Mouse (Mus musculus) neural tube, embryonic 13.5 days (tissue): Measurements from ENCODE around the gene Cnbd2. TPM values are rescaled to one million over a fixed set of nuclear protein-coding genes. Genes with fewer than 3 reads are reported as not detected.
"Not testable (repeated sequence)": the region's sequence is repeated elsewhere in the genome, so short reads cannot be mapped to it uniquely, and the experiment has no call there.

ENCODE experiments used
- ATAC-seq: fragments of 200-750 bp; cut with Nextera tagmentation; 2 replicates; pipeline ENCODE4 v1.8.0; 2017; ENCODE audit warnings: low read depth, mild to moderate bottlenecking, moderate TSS enrichment, moderate library complexity
- H3K27ac ChIP-seq: fragments of 300-500 bp; sonication (generic); replicated peaks from 2 replicates; pipeline ENCODE4 v1.5.1; 2015; ENCODE audit warnings: moderate library complexity, mild to moderate bottlenecking, inconsistent platforms
- H3K27me3 ChIP-seq: fragments of 300-500 bp; sonication (generic); 2 replicates; pipeline ENCODE4 v1.6.1; 2015; ENCODE audit warnings: mild to moderate bottlenecking, inconsistent platforms
- H3K36me3 ChIP-seq: fragments of 300-500 bp; sonication (generic); 2 replicates; pipeline ENCODE4 v1.6.1; 2015; ENCODE audit warnings: mild to moderate bottlenecking, inconsistent platforms
- H3K4me1 ChIP-seq: fragments of 300-500 bp; sonication (generic); replicated peaks from 2 replicates; pipeline ENCODE4 v1.6.1; 2015; ENCODE audit warnings: inconsistent platforms
- H3K4me2 ChIP-seq: fragments of 300-500 bp; sonication (generic); 2 replicates; pipeline ENCODE4 v1.6.1; 2015; ENCODE audit warnings: inconsistent platforms, mild to moderate bottlenecking, moderate library complexity
- H3K4me3 ChIP-seq: fragments of 300-500 bp; sonication (generic); 2 replicates; pipeline ENCODE4 v1.5.1; 2015; ENCODE audit warnings: mild to moderate bottlenecking, inconsistent platforms
- H3K9ac ChIP-seq: fragments of 300-500 bp; sonication (generic); 2 replicates; pipeline ENCODE4 v1.6.1; 2015; ENCODE audit warnings: moderate library complexity, mild to moderate bottlenecking, inconsistent platforms
- H3K9me3 ChIP-seq: fragments of 300-500 bp; sonication (generic); 2 replicates; pipeline ENCODE4 v1.6.1; 2016; ENCODE audit warnings: inconsistent platforms
- WGBS: fragments of 180-500 bp; shearing (Covaris S2); methylation state at CpG from one replicate; pipeline ENCODE4 v1.1.7; 2015; 5-methylcytosine and 5-hydroxymethylcytosine counted together
- polyA plus RNA-seq: library from polyadenylated mRNA; unstranded; fragments of >200 nt; fragmentation: Nextera tagmentation; extraction: Ambion mirVana; gene quantifications from 2 replicates; pipeline ENCODE4 v1.2.1, GENCODE M21; 2015

Gene Cnbd2
- polyA plus RNA-seq, 1 experiment from 2014 or later, result 7.6 TPM

DNA sequence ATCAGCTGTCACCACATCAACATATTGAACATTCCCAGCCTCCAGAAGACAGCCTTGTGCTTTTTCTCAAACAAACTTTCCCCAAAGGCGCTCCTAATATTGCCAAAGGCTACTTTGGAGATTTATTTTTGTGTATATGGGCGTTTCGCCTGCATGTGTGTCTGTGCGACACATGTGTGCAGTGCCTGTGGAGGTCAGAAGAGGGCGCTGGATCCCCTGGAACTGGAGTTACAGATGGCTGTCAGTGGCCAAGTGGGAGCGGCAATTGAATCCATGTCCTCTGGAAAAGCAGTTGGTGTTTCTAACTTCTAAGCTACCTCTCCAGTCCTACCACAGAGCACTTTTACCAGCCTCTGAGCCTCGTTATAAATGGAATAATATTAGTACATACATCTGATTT lies 39.1 kb downstream of the Cnbd2 start:
- no peaks in the 10 kb centered on the region for H3K36me3 ChIP-seq
- H3K4me1 ChIP-seq, result peaks cover 7% of the 10 kb centered on the region
- no peak overlapping the region for H3K4me3 ChIP-seq
- no peak overlapping the region for H3K27ac ChIP-seq
- no peak overlapping the region for H3K4me2 ChIP-seq
- H3K27me3 ChIP-seq, result no peaks in the 10 kb centered on the region
- WGBS, result 82% methylated on average over 7 of the region's 7 CpGs
- H3K9me3 ChIP-seq, result no peaks in the 10 kb centered on the region
- no peak overlapping the region for H3K9ac ChIP-seq
- no peak for ATAC-seq

DNA sequence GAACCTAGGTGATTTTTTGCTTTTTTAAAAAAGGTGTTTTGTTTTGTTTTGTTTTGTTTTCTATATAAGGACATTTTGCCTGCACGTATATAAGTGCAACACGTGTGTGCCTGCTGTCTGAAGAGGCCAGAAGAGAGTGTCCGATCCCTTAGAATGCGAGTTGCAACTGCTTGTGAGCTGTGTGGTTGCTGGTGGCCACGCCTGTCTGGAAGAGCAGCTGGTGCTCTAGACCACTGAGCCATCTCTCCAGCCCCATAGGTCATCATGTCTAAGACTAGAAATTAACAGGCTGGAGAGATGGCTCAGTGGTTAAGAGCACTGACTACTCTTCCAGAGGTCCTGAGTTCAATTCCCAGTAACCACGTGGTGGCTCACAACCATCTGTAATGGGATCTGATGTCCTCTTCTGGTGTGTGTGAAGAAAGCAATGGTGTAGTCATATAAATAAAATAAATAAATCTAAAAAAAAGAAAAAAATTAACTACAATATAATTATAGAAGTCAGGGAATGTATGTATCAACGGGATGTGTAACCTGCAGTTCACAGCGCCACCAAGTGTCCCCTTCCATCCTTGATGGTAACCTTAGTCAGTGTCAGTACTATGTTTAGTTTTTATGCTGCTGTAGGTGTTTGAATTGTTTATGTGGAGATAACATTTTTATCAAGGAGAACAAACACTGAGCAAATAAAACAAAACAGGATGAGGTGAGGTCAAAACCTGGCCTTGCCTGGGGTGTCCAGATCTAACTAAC lies 40.5 kb downstream of the Cnbd2 start:
- no peak for ATAC-seq
- Histone ChIP-seq H3K27me3 (no peaks in the 10 kb centered on the region), H3K4me1 (peaks cover 7% of the 10 kb centered on the region), H3K27ac (0 out of 2 replicates have a peak overlapping the region, but pooled peaks have one; percentile 18), H3K9me3 (no peaks in the 10 kb centered on the region), H3K9ac (no peak overlapping the region), H3K4me2 (no peak overlapping the region), H3K4me3 (no peak overlapping the region), H3K36me3 (no peaks in the 10 kb centered on the region)
- 82% methylated on average over 8 of the region's 8 CpGs for WGBS

DNA sequence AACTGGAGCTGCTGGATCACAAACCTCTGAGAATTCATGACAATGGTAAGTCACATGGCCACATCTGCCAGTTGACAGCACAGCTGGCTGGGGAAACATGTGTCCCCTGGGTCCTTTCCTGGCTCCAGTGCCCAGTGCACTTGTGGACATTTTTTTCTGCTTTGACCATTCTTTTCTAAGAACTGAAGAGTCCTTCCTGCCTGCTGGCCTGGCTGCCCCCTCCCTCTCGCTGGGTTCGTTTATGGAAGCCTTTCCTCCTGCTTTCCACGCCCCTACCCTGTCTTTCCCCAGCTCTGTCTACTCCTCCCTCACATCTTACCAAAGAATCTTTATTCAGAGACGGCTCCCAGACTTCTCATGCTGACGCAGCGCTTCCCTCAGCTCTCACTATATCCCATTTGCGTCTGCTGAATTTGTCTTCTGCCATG lies 41.2 kb downstream of the Cnbd2 start:
- Histone ChIP-seq H3K9ac (no peak overlapping the region), H3K4me3 (no peak overlapping the region)
- WGBS, result 44% methylated on average over 7 of the region's 7 CpGs

DNA sequence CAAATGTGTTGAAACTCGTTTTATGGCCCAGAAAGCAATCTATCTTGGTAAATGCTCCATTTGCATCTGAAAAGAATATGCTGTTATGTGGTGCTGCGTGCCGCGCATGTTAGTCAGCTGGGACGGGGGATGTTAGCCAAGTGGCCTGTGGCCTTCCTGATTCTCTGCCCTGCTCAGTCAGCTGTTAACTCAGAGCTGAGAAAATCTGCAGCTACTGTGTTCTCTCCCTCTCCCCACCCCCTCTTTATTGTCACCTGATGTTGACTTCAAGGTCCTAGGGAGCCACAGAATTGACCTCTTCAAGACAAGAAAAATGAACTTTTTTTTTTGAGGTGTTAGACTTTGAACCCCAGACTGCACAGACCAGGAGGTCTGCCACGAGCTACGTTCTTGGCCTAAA lies 43.9 kb downstream of the Cnbd2 start:
- no peak for ATAC-seq
- peaks cover 5% of the 10 kb centered on the region for H3K4me1 ChIP-seq
- 46% methylated on average over 7 of the region's 7 CpGs for WGBS
- H3K4me3 ChIP-seq, result no peak overlapping the region
- H3K9me3 ChIP-seq, result no peaks in the 10 kb centered on the region
- no peak overlapping the region for H3K4me2 ChIP-seq
- no peak overlapping the region for H3K9ac ChIP-seq
- H3K27ac ChIP-seq, result no peak overlapping the region
- H3K27me3 ChIP-seq, result no peaks in the 10 kb centered on the region
- no peaks in the 10 kb centered on the region for H3K36me3 ChIP-seq

More for the DNA sequence above, 41.2 kb downstream of the Cnbd2 start:
- Histone ChIP-seq H3K36me3 (no peaks in the 10 kb centered on the region), H3K27me3 (no peaks in the 10 kb centered on the region), H3K4me2 (no peak overlapping the region), H3K4me1 (peaks cover 7% of the 10 kb centered on the region), H3K9me3 (no peaks in the 10 kb centered on the region), H3K27ac (0 out of 2 replicates have a peak overlapping the region, but pooled peaks have one; percentile 18)
- no peak for ATAC-seq

DNA sequence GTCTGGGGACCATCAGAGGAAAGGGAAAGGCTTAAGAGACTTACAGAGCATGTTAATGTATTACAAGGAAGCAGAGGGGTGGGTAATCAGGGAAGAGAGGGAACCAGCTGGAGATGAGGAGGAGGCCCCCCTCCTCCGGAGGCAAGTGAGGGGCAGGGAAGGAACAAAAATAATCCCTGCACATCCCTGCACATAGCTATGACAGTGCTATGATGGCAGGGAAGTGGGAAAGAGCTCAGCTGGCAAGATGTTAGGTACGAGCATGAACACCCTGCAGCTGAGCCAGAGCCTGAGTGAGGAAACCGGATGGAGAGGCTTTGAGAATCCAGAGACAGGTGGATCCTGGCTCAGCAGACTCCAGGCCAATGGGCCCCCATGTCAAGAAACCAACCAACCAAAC lies 56.4 kb downstream of the Cnbd2 start:
- H3K36me3 ChIP-seq, result no peaks in the 10 kb centered on the region
- H3K9me3 ChIP-seq, result no peaks in the 10 kb centered on the region
- no peak overlapping the region for H3K9ac ChIP-seq
- ATAC-seq, result no peak
- peaks cover 5% of the 10 kb centered on the region; the same call in 1 of the 2 replicates for H3K27me3 ChIP-seq
- no peak overlapping the region for H3K4me2 ChIP-seq
- no peak overlapping the region for H3K27ac ChIP-seq
- no peaks in the 10 kb centered on the region for H3K4me1 ChIP-seq
- no peak overlapping the region for H3K4me3 ChIP-seq
- 88% methylated on average over 3 of the region's 3 CpGs for WGBS

DNA sequence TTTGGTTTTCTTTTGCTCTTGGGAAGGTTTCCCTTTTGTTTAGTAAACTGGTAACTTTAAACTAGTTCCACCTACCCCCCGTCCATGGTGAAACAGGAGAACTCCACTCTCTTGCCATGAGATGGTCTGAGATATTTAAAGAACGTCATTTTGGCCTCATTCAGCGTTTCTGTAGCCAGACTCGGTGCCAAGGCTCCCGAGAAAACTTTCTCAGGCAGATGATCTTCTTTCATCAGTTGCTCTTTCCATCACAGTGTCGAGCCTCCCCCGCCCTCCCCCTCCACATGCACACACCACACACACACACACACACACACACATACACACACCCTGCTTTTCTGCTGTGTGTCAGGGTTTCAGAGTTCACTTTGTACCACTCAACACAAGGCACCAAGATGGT lies 58.8 kb downstream of the Cnbd2 start:
- Histone ChIP-seq H3K4me1 (no peaks in the 10 kb centered on the region), H3K4me2 (no peak overlapping the region), H3K27ac (no peak overlapping the region), H3K9me3 (no peaks in the 10 kb centered on the region), H3K36me3 (no peaks in the 10 kb centered on the region), H3K27me3 (no peaks in the 10 kb centered on the region), H3K4me3 (no peak overlapping the region), H3K9ac (no peak overlapping the region)
- no peak for ATAC-seq
- WGBS, result 86% methylated on average over 7 of the region's 7 CpGs

DNA sequence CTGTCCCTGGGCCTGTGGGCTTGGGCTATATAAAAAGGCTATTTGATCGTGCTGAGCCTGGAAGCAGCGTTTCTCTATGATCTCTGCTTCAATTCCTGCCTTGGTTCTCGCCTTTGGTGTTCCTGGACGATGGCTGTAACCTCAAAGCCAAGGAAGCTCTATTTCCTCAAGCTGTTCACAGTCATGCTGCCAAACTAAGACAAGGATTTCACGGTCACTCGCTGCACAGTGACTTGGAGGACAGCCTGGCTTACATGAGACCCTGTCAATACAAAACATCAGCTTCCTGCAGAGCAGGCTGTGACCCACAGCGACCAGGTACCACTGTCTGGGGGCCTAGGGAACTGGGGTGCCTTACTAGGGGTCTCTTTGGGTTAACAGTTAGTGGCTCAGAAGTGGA lies 64.9 kb downstream of the Cnbd2 start:
- Histone ChIP-seq H3K36me3 (no peaks in the 10 kb centered on the region), H3K9me3 (no peaks in the 10 kb centered on the region), H3K9ac (no peak overlapping the region), H3K4me1 (no peaks in the 10 kb centered on the region), H3K4me3 (no peak overlapping the region), H3K27ac (no peak overlapping the region), H3K27me3 (no peaks in the 10 kb centered on the region), H3K4me2 (no peak overlapping the region)
- 87% methylated on average over 7 of the region's 7 CpGs for WGBS
- ATAC-seq, result no peak

DNA sequence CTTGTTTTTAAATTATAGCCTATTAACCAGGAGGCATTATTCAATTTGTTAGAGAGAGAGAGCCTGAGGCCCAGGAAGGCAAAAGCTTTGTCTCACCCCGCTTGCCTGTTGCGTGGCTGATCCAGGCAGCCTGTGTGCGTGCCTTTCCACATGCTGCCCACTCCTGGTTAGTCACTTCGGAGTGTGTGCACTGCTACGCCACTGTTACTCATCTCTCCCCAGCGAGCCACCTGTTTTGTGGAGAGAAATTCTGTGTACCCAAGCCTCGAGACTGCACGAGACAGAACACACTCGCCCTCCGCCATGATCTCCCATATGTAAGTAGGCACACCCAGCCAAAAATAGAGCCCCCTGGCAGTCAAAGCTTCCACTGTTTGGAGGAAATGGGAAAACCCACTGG lies 67.8 kb downstream of the Cnbd2 start:
- Histone ChIP-seq H3K27me3 (no peaks in the 10 kb centered on the region), H3K4me3 (no peak overlapping the region), H3K4me1 (no peaks in the 10 kb centered on the region), H3K27ac (no peak overlapping the region), H3K9me3 (peaks cover 5% of the 10 kb centered on the region; the same call in 1 of the 2 replicates), H3K4me2 (no peak overlapping the region), H3K36me3 (no peaks in the 10 kb centered on the region), H3K9ac (no peak overlapping the region)
- no peak for ATAC-seq
- WGBS, result 81% methylated on average over 10 of the region's 10 CpGs

DNA sequence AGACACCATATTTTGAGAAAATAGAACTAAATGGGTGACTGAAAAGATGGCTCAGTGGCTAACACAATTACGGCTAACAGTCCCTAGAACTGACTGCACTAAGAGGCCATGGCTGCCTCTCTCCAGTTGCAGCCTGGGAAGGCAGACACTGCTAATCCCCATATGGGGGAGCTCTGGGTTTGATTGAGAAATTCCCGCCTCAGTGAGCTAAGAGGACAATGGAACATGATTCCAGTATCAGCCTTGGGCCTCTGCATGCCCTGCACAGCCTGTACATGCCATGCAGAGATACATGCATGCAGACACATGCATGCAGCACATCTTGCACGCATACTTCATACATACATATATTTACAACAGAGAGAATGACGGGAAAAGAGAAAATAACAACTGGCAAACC lies 69.3 kb downstream of the Cnbd2 start:
- Histone ChIP-seq H3K9ac (no peak overlapping the region), H3K4me1 (no peaks in the 10 kb centered on the region), H3K27me3 (no peaks in the 10 kb centered on the region), H3K36me3 (no peaks in the 10 kb centered on the region), H3K4me3 (no peak overlapping the region), H3K9me3 (peaks cover 5% of the 10 kb centered on the region; the same call in 1 of the 2 replicates), H3K27ac (no peak overlapping the region), H3K4me2 (no peak overlapping the region)
- no peak for ATAC-seq
- whole genome bisulfite sequencing, result 65% methylated on average over 4 of the region's 4 CpGs

DNA sequence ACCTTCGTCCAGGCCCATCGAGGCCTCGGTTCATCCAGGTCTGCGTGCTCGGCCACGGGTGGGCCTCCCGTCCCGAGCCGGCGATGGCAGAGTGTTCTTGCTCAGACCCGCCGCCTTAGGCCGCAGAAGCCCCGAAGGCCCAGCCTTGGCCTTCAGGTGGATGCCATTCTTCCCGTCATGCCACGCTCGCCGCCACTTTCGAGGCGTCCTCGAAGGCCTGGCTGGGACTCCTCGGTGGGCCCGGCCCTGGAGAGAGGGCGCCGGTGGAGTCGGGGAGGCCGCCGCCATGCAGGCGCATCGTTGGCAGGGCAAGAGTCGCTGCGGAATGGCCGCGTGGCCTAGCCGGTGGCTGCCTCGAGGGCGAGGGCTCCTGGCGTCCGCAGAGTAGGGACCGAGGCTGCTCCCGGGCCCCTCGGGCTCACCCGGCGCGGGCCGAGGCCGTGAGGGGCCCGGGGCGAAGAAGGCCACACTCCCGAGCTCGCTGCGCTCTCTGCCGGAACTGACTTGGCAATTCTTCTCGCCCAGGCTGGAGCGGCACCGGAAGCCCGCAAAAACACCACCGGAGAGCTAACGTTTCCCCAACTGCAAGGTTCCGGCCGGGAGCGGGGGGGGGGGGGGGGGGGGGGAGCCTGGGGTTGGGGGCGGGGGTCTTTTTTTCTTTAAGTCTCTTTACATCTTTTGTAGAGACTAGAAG lies 80.5 kb downstream of the Cnbd2 start:
- no CpG with 5 or more reads among the region's 63 CpGs for WGBS
- ATAC-seq, result peak; percentile 92

DNA sequence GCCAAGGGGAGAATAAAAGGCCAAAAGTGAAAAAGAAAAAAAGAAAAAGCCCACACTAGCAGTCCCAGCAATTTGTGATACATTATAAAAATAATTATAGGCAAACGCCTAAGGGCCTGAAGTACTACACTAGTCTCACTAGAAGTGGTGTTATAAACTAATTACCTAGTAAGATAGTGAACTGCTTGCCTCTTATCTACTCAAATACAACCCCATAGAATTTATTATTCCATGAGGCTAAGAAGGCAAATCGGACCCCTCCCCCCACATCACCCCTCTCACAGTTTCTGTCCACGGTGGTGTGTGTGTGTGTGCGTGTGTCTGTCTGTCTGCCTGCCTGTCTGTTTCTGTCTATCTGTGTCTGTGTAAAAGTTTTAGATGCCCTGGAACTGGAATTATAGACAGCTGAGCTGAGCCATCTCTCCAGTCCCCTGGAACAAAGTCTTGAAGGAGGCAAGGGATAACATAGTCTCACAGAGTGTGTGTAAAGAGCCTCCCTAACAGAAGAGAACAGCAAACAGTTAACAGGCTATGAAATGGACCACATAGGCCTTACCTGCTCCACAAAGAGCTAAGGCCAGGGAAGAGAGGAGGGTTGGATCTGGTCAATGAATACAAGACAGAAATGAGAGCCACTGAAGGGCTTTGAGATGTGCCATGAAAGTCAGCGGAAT lies 81.2 kb downstream of the Cnbd2 start:
- Histone ChIP-seq H3K27me3 (no peaks in the 10 kb centered on the region), H3K4me3 (peak overlapping the region; percentile 37), H3K36me3 (no peaks in the 10 kb centered on the region), H3K9ac (peak overlapping the region; percentile 52; the same call in 1 of the 2 replicates), H3K4me2 (peak overlapping the region; percentile 48), H3K9me3 (no peaks in the 10 kb centered on the region), H3K27ac (peak overlapping the region; percentile 42; the same call in 1 of the 2 replicates), H3K4me1 (peaks cover 5% of the 10 kb centered on the region)
- WGBS, result 47% methylated on average over 5 of the region's 5 CpGs
- peak; percentile 33 for ATAC-seq

More for the DNA sequence above, 80.5 kb downstream of the Cnbd2 start:
- not testable (repeated sequence) for H3K36me3 ChIP-seq, H3K27me3 ChIP-seq, H3K4me1 ChIP-seq, H3K9me3 ChIP-seq
- Histone ChIP-seq H3K4me3 (peak overlapping the region; percentile 37), H3K27ac (peak overlapping the region; percentile 42; the same call in 1 of the 2 replicates), H3K4me2 (peak overlapping the region; percentile 48), H3K9ac (peak overlapping the region; percentile 52; the same call in 1 of the 2 replicates)

DNA sequence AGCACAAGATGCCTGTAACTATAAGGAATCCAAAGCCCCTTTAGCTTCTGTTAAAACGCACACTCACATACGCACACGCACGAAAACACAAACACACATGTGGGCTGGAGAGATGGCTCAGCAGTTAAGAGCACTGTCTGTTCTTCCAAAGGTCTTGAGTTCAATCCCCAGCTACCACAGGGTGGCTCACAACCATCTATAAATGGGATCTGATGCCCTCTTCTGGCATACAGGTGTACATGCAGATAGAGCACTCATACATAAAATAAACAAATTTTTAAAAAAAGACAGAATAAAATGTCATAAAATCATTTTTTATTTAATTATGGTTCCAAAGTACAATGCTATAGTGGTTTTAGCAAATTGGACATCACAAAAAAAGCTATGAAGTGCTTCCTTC lies 82.2 kb downstream of the Cnbd2 start:
- Histone ChIP-seq H3K27ac (no peak overlapping the region), H3K9ac (no peak overlapping the region), H3K27me3 (no peaks in the 10 kb centered on the region), H3K4me3 (no peak overlapping the region), H3K9me3 (no peaks in the 10 kb centered on the region), H3K36me3 (no peaks in the 10 kb centered on the region), H3K4me1 (peaks cover 5% of the 10 kb centered on the region), H3K4me2 (no peak overlapping the region)
- ATAC-seq, result no peak
- WGBS, result 93% methylated on average over 4 of the region's 4 CpGs
